Mouse (Mus musculus): ENCODE data around the gene Chst11. TPM values are rescaled to one million over a fixed set of nuclear protein-coding genes. Genes with fewer than 3 reads are reported as not detected.

Chst11 gene
- polyA plus RNA-seq, 1 experiment = 21.1 TPM

DNA sequence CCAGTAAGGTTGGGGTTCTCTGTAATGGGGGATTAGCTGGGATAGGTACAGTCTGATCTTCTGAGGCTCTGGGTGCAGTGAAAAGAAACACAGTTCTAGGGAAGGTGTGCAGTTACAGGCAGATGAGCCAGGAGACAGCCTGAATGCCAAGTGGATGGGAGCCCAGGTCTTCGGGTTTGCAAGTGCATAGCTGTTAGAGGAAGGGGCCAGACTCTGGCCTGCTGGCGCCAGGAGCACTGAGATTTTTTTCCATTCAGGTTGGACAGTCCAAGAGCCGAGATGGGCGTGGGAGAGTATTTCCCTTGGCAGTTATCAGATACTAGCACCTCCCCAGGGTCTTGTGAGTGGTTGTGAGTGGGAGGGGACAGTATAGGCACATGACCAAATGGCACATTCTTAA, 71.6 kb downstream of the Chst11 start:
- Histone ChIP-seq H3K27me3 (ENCODE audit: control insufficient read depth, insufficient read depth, low read length) (no peaks in the 10 kb centered on the region), H3K4me3 (replicated peaks; ENCODE audit: insufficient read depth, low read depth, low read length) (no peak overlapping the region), H3K27ac (ENCODE audit: insufficient read depth, low read length) (no peak overlapping the region), H3K4me1 (ENCODE audit: control insufficient read depth, insufficient read depth, low read length) (no peaks in the 10 kb centered on the region; the same call in 1 of the 2 replicates)
- peak in 1 of 2 experiments; percentile 11 for DNase-seq
- 58% methylated on average over 4 of the region's 4 CpGs for WGBS
- TF ChIP-seq CTCF (IDR thresholded peaks at IDR 0.05; ENCODE audit: borderline replicate concordance, insufficient read depth, low read depth, low read length) (no peak), POLR2A (IDR thresholded peaks at IDR 0.05; ENCODE audit: borderline replicate concordance, insufficient read depth, low read length) (no peak)

DNA sequence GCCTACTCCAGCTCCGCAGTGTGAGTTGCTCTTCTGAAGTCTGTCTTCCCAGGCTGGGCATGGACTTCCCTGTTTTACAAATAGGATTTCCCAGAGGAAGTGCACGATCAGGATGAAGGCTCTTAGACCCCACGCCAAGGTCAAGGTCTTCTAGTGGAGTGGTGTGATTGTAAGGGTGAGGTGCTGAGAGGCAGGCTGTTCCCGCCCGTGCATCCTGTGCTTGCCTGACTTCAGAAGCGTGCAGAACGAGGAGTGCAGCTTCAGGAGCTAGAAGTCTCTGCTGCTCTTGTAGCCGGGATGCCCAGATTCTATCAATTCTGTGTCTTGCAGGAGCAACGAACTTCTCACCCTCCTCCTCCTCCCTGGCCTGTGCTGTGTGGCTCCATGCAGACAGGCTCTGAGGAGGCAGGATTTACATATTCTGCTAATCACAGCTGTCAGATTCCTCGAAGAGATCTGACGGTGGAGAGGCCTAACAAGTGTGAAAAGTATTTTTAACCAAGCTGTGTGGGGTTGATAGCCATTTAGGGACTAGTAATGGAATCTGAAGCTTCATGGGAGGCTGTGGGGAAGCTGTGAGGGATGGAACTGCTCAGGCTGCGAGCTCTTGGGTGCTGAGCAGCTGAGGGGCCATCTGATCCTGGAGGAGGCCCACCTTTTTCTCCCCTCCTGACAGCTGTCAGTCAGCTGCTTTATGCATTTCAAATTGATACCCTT, 74.9 kb downstream of the Chst11 start:
- no peak overlapping the region for H3K27ac ChIP-seq (ENCODE audit: insufficient read depth, low read length)

DNA sequence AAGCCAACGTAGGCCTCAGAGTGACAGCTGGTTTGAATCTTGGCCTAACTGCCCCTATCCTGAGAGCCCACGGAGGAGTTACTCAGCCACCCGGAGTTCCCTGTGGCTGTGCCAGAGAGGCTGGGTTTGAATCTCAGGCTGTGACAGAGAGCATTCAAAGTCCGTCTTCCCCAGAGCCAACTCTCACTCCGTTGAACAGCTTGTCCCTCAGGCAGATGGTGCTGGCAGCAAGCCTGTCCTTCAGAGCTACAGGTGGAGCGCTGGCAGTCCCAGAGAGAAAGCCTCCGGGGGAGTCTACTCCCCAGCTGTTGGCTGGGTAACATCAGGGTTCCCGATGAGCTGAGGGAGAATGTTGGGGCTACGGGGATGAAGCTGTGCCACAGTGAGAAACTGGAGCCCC, 77.0 kb downstream of the Chst11 start:
- no peaks in the 10 kb centered on the region; the same call in 1 of the 2 replicates for H3K4me1 ChIP-seq (ENCODE audit: control insufficient read depth, insufficient read depth, low read length)
- WGBS = 5% methylated on average over 9 of the region's 9 CpGs
- peak; percentile 72 to 83 for DNase-seq
- H3K4me3 ChIP-seq (replicated peaks; ENCODE audit: insufficient read depth, low read depth, low read length) = no peak overlapping the region
- no peak for TF ChIP-seq POLR2A (IDR thresholded peaks at IDR 0.05; ENCODE audit: borderline replicate concordance, insufficient read depth, low read length)
- TF ChIP-seq CTCF (IDR thresholded peaks at IDR 0.05; ENCODE audit: borderline replicate concordance, insufficient read depth, low read depth, low read length) = no peak
- H3K27me3 ChIP-seq (ENCODE audit: control insufficient read depth, insufficient read depth, low read length) = no peaks in the 10 kb centered on the region
- no peak overlapping the region for H3K27ac ChIP-seq (ENCODE audit: insufficient read depth, low read length)

More for the DNA sequence above, 74.9 kb downstream of the Chst11 start:
- no peak for DNase-seq
- 74% methylated on average over 12 of the region's 12 CpGs for WGBS
- Histone ChIP-seq H3K4me3 (replicated peaks; ENCODE audit: insufficient read depth, low read depth, low read length) (no peak overlapping the region), H3K4me1 (ENCODE audit: control insufficient read depth, insufficient read depth, low read length) (no peaks in the 10 kb centered on the region; the same call in 1 of the 2 replicates), H3K27me3 (ENCODE audit: control insufficient read depth, insufficient read depth, low read length) (no peaks in the 10 kb centered on the region)
- TF ChIP-seq POLR2A (IDR thresholded peaks at IDR 0.05; ENCODE audit: borderline replicate concordance, insufficient read depth, low read length) (no peak), CTCF (IDR thresholded peaks at IDR 0.05; ENCODE audit: borderline replicate concordance, insufficient read depth, low read depth, low read length) (no peak)

DNA sequence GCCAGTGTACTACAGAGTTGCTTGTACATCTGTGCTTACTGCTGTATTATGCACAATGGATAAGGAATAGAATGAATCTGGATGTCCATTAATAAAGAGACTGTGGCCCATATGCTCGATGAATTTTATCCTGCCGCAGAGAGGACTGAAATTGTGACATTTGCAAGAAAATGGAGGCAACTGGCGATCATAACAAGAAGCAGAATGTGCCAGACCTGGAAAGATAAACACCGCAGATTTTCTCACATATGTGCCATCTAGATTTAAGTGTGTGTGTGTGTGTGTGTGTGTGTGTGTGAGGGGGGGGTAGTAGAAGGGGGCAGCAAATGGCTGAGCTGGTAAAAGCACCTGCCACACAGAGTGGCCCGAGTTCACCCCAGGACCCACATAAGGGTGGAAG, 79.5 kb downstream of the Chst11 start:
- WGBS = 87% methylated on average over 5 of the region's 5 CpGs
- no peak for DNase-seq
- H3K4me1 ChIP-seq (ENCODE audit: control insufficient read depth, insufficient read depth, low read length) = peaks cover 13% of the 10 kb centered on the region
- H3K27ac ChIP-seq (ENCODE audit: insufficient read depth, low read length) = no peak overlapping the region
- H3K4me3 ChIP-seq (replicated peaks; ENCODE audit: insufficient read depth, low read depth, low read length) = no peak overlapping the region
- no peak for TF ChIP-seq CTCF (IDR thresholded peaks at IDR 0.05; ENCODE audit: borderline replicate concordance, insufficient read depth, low read depth, low read length)
- no peak for TF ChIP-seq POLR2A (IDR thresholded peaks at IDR 0.05; ENCODE audit: borderline replicate concordance, insufficient read depth, low read length)
- H3K27me3 ChIP-seq (ENCODE audit: control insufficient read depth, insufficient read depth, low read length) = no peaks in the 10 kb centered on the region

DNA sequence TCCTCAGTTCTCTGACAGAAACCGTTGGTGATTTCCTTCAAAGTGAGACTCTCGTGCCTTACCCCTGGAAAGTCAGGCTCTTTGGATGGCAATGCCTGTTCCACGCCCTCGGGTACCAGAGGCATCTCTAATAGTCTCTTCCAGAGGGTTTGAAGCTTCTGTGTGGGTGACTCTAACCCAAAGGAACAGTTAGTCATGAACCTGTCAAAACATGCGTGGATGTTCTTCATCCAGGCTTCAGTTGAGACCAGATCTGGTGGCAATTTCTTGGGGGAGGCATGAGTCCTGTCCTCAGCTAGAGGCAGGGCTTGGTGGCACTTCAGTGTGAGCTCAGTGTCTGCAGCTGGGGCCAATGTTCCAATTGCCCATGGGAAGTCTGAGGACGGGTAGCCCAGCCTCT, 80.9 kb downstream of the Chst11 start:
- 95% methylated on average over 6 of the region's 6 CpGs for WGBS
- no peak overlapping the region for H3K4me3 ChIP-seq (replicated peaks; ENCODE audit: insufficient read depth, low read depth, low read length)
- peaks cover 13% of the 10 kb centered on the region for H3K4me1 ChIP-seq (ENCODE audit: control insufficient read depth, insufficient read depth, low read length)
- H3K27me3 ChIP-seq (ENCODE audit: control insufficient read depth, insufficient read depth, low read length) = no peaks in the 10 kb centered on the region
- TF ChIP-seq POLR2A (IDR thresholded peaks at IDR 0.05; ENCODE audit: borderline replicate concordance, insufficient read depth, low read length) (no peak), CTCF (IDR thresholded peaks at IDR 0.05; ENCODE audit: borderline replicate concordance, insufficient read depth, low read depth, low read length) (no peak)
- no peak overlapping the region for H3K27ac ChIP-seq (ENCODE audit: insufficient read depth, low read length)
- no peak for DNase-seq

DNA sequence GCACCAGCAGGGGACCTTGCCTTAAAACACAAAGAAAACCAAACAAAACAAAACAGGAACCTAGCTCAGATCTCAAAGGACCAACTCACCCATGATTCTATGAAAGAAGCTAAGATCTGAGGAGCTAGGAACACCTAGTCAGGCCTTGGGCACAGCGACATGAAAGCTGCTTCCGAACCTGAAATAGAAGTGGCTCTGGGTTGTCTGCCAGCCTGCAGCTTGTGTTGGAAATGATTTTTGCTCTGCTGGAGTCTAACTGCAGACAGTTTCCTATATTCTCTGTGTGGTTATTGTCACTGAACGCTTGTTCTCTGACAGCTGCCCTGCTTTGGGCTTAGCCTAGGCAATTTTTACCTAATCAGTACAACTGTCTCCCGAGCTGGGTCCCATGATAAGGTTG, 82.0 kb downstream of the Chst11 start:
- peaks cover 15% of the 10 kb centered on the region for H3K4me1 ChIP-seq (ENCODE audit: control insufficient read depth, insufficient read depth, low read length)
- WGBS = 31% methylated on average over 4 of the region's 4 CpGs
- H3K27ac ChIP-seq (ENCODE audit: insufficient read depth, low read length) = no peak overlapping the region
- TF ChIP-seq POLR2A (IDR thresholded peaks at IDR 0.05; ENCODE audit: borderline replicate concordance, insufficient read depth, low read length) (no peak), CTCF (IDR thresholded peaks at IDR 0.05; ENCODE audit: borderline replicate concordance, insufficient read depth, low read depth, low read length) (no peak)
- H3K27me3 ChIP-seq (ENCODE audit: control insufficient read depth, insufficient read depth, low read length) = no peaks in the 10 kb centered on the region
- no peak overlapping the region for H3K4me3 ChIP-seq (replicated peaks; ENCODE audit: insufficient read depth, low read depth, low read length)
- DNase-seq = peak in 1 of 2 experiments; percentile 38

DNA sequence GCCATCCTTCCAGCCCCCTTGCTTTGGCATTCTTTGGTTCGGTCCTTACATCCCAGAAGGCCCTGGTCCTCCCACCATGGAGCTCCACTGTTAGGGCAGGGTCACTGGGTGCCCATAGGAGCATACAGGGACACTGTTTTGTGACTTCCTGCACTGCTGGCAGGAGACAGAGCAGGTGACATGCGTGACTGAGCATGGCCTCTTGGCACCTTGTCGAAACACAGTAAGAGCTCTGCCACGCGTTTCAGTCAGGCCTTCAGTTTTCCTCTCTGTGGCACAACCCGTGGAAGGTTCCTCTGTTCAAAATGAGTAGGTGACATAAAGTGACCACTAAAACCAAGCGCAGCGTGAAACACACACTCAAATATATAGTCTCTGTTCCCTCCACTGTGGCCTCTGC, 83.2 kb downstream of the Chst11 start:
- TF ChIP-seq POLR2A (IDR thresholded peaks at IDR 0.05; ENCODE audit: borderline replicate concordance, insufficient read depth, low read length) (no peak), CTCF (IDR thresholded peaks at IDR 0.05; ENCODE audit: borderline replicate concordance, insufficient read depth, low read depth, low read length) (no peak)
- H3K27ac ChIP-seq (ENCODE audit: insufficient read depth, low read length) = no peak overlapping the region
- peaks cover 15% of the 10 kb centered on the region for H3K4me1 ChIP-seq (ENCODE audit: control insufficient read depth, insufficient read depth, low read length)
- DNase-seq = peak in 1 of 2 experiments; percentile 30
- 54% methylated on average over 8 of the region's 8 CpGs for WGBS
- H3K27me3 ChIP-seq (ENCODE audit: control insufficient read depth, insufficient read depth, low read length) = no peaks in the 10 kb centered on the region
- H3K4me3 ChIP-seq (replicated peaks; ENCODE audit: insufficient read depth, low read depth, low read length) = no peak overlapping the region

DNA sequence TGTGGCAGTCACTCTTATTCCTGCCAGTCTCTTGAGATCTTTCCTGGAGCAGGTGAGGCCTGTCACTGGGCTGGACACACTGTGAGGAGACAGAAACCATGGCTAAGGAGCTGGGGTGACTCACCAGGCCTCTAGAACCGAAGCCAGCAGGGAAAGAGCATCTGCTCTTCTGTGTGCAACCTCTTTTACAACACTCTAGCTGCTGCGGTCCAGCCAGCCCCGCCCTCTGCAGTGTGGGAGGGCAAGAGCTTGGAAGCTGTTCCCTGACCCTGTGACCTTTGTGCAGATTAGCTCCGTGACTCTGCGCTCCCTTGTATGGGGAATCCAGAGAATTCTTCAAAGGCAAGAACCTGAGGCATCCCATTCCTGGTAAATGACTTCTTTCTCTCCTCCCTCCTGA, 84.5 kb downstream of the Chst11 start:
- 55% methylated on average over 5 of the region's 5 CpGs for WGBS
- Histone ChIP-seq H3K4me1 (ENCODE audit: control insufficient read depth, insufficient read depth, low read length) (peaks cover 15% of the 10 kb centered on the region), H3K27ac (ENCODE audit: insufficient read depth, low read length) (no peak overlapping the region), H3K27me3 (ENCODE audit: control insufficient read depth, insufficient read depth, low read length) (no peaks in the 10 kb centered on the region), H3K4me3 (replicated peaks; ENCODE audit: insufficient read depth, low read depth, low read length) (no peak overlapping the region)
- DNase-seq = peak in 1 of 2 experiments; percentile 11
- TF ChIP-seq POLR2A (IDR thresholded peaks at IDR 0.05; ENCODE audit: borderline replicate concordance, insufficient read depth, low read length) (no peak), CTCF (IDR thresholded peaks at IDR 0.05; ENCODE audit: borderline replicate concordance, insufficient read depth, low read depth, low read length) (no peak)
